Mouse (Mus musculus): ENCODE data around the gene Abcb8. TPM values are rescaled to one million over a fixed set of nuclear protein-coding genes. Genes with fewer than 3 reads are reported as not detected.

The Abcb8 gene
- total and polyA plus RNA-seq, 2 experiments, result 21.5 to 71.0 TPM

DNA sequence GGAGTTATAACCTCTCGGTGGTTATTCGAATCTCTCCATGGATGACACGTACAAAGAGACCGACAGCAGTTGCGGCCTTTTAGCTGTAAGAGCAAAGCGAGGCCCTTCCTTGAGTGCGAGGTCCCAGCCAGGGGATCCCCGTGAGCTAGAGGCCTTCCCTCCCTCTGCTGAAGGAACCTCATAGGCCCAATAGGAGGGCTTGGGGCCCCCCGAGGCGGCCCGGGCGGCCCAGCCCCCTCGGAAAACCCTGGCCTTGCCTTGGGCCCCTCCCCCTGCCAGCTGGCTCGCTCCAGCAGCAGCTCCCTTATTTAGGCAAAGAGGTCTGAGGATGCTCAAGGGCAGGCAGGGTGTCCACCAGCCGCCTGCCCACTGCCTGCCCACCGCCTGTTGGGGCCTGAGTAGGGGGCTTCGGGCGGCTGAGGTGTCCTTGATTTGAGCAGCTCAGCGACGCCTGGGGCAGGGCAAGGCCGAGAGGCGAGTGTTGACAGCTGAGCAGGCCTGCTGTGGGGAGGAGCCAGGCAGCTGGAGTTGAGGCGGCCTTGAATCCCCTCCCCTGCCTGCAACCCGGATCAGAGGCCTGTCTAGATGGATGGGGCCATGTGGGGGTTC lies 41.1 kb upstream of the Abcb8 start:
- no peak overlapping the region for H3K4me3 ChIP-seq (ENCODE audit: insufficient read depth, low read depth, low read length)
- peaks cover 8% of the 10 kb centered on the region for H3K4me1 ChIP-seq (ENCODE audit: control insufficient read depth, insufficient read depth, low read length)
- H3K27me3 ChIP-seq (ENCODE audit: control insufficient read depth, insufficient read depth, low read length), result peaks cover 47% of the 10 kb centered on the region
- H3K36me3 ChIP-seq (ENCODE audit: control insufficient read depth, insufficient read depth, low read length), result no peaks in the 10 kb centered on the region
- TF ChIP-seq CTCF (IDR thresholded peaks at IDR 0.05; ENCODE audit: low read depth, low read length) (no peak), POLR2A (IDR thresholded peaks at IDR 0.05; ENCODE audit: extremely low read depth, insufficient read depth, low read length) (no peak)
- no peaks in the 10 kb centered on the region for H3K79me2 ChIP-seq (ENCODE audit: control insufficient read depth, insufficient read depth, low read length)
- 16% methylated on average over 24 of the region's 24 CpGs for WGBS
- no peak overlapping the region for H3K27ac ChIP-seq (replicated peaks; ENCODE audit: insufficient read depth, low read depth, low read length)
- DNase-seq (ENCODE audit: extremely low read depth, low read depth, low spot score), result no peak
- no peak overlapping the region for H3K9ac ChIP-seq (ENCODE audit: low read depth, low read length)

DNA sequence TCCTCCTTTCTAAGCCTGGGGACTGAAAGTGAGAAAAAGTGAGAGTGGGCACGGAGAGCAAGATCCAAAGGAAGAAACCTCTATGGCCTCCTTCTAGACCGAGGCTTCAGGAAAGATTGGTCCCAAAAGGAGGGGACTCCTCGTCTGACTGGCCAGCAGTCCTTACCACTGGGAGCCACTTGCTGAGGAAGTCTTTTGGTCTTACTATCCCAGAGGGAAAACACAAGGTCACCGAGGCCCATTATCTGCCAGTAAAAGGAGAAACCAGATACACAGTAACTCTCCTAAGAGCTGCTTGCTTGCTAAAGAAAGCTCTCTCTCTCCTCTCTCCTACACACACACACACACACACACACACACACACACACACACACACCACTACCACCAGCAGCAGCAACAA lies 40.1 kb upstream of the Abcb8 start:
- H3K79me2 ChIP-seq (ENCODE audit: control insufficient read depth, insufficient read depth, low read length), result no peaks in the 10 kb centered on the region
- H3K36me3 ChIP-seq (ENCODE audit: control insufficient read depth, insufficient read depth, low read length), result no peaks in the 10 kb centered on the region
- WGBS, result 59% methylated on average over 4 of the region's 4 CpGs
- no peak for TF ChIP-seq CTCF (IDR thresholded peaks at IDR 0.05; ENCODE audit: low read depth, low read length)
- TF ChIP-seq POLR2A (IDR thresholded peaks at IDR 0.05; ENCODE audit: extremely low read depth, insufficient read depth, low read length), result no peak
- H3K9ac ChIP-seq (ENCODE audit: low read depth, low read length), result no peak overlapping the region
- peaks cover 44% of the 10 kb centered on the region for H3K27me3 ChIP-seq (ENCODE audit: control insufficient read depth, insufficient read depth, low read length)
- DNase-seq (ENCODE audit: extremely low read depth, low read depth, low spot score), result no peak
- no peak overlapping the region for H3K27ac ChIP-seq (replicated peaks; ENCODE audit: insufficient read depth, low read depth, low read length)
- no peak overlapping the region for H3K4me3 ChIP-seq (ENCODE audit: insufficient read depth, low read depth, low read length)
- peaks cover 6% of the 10 kb centered on the region for H3K4me1 ChIP-seq (ENCODE audit: control insufficient read depth, insufficient read depth, low read length)

DNA sequence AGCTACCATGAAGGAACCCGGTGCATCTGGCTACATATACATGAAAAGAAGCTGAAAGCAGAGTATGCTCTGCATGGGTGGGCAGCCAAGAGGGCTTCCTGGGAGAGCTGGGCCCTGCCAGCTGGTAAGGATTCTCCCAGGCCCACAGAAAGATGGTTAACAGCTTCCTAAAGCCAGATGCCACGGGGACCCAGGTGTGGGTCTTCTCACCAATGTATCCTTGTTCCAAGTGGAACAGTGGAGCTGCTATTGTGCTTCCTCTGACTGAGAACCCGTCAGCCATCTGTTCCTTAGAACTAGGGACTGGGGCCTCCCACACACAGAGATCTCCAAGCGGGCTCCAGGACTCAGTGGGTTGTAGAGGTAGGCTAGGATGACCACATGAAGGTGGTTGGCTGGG lies 36.7 kb upstream of the Abcb8 start:
- peaks cover 15% of the 10 kb centered on the region for H3K27me3 ChIP-seq (ENCODE audit: control insufficient read depth, insufficient read depth, low read length)
- 59% methylated on average over 4 of the region's 4 CpGs for WGBS
- H3K4me1 ChIP-seq (ENCODE audit: control insufficient read depth, insufficient read depth, low read length), result peaks cover 2% of the 10 kb centered on the region
- H3K4me3 ChIP-seq (ENCODE audit: insufficient read depth, low read depth, low read length), result no peak overlapping the region
- no peak for TF ChIP-seq POLR2A (IDR thresholded peaks at IDR 0.05; ENCODE audit: extremely low read depth, insufficient read depth, low read length)
- H3K79me2 ChIP-seq (ENCODE audit: control insufficient read depth, insufficient read depth, low read length), result no peaks in the 10 kb centered on the region
- H3K9ac ChIP-seq (ENCODE audit: low read depth, low read length), result no peak overlapping the region
- DNase-seq (ENCODE audit: extremely low read depth, low read depth, low spot score), result no peak
- no peak overlapping the region for H3K27ac ChIP-seq (replicated peaks; ENCODE audit: insufficient read depth, low read depth, low read length)
- H3K36me3 ChIP-seq (ENCODE audit: control insufficient read depth, insufficient read depth, low read length), result no peaks in the 10 kb centered on the region

DNA sequence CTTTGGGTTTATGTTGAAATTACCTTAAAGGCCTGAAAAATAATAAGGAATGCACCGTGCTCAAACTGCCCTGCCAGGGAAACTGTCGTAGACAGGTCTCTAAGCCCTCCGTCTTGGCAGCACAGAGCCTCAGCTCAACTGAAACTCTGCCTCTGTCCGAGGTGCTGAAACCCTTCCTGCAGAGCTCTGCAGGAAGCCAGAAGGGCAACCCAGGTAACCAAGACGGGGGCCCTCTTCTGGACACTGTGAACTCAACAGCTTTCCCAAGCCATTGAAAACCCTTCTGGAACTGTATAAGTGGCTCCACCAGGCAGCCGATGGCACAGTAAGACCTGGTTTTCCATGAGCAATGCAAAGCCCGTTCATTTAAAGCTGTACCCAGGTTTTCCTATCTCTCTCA lies 36.0 kb upstream of the Abcb8 start:
- peak; percentile 39 for DNase-seq (ENCODE audit: extremely low read depth, low read depth, low spot score)
- Histone ChIP-seq H3K36me3 (ENCODE audit: control insufficient read depth, insufficient read depth, low read length) (no peaks in the 10 kb centered on the region), H3K4me3 (ENCODE audit: insufficient read depth, low read depth, low read length) (no peak overlapping the region), H3K9ac (ENCODE audit: low read depth, low read length) (no peak overlapping the region), H3K27me3 (ENCODE audit: control insufficient read depth, insufficient read depth, low read length) (peaks cover 10% of the 10 kb centered on the region; the same call in 1 of the 2 replicates), H3K4me1 (ENCODE audit: control insufficient read depth, insufficient read depth, low read length) (no peaks in the 10 kb centered on the region), H3K27ac (replicated peaks; ENCODE audit: insufficient read depth, low read depth, low read length) (no peak overlapping the region), H3K79me2 (ENCODE audit: control insufficient read depth, insufficient read depth, low read length) (no peaks in the 10 kb centered on the region)
- TF ChIP-seq CTCF (IDR thresholded peaks at IDR 0.05; ENCODE audit: low read depth, low read length), result peak; percentile 44; the same call in 1 of the 2 replicates
- no peak for TF ChIP-seq POLR2A (IDR thresholded peaks at IDR 0.05; ENCODE audit: extremely low read depth, insufficient read depth, low read length)
- WGBS, result 10% methylated on average over 7 of the region's 7 CpGs

DNA sequence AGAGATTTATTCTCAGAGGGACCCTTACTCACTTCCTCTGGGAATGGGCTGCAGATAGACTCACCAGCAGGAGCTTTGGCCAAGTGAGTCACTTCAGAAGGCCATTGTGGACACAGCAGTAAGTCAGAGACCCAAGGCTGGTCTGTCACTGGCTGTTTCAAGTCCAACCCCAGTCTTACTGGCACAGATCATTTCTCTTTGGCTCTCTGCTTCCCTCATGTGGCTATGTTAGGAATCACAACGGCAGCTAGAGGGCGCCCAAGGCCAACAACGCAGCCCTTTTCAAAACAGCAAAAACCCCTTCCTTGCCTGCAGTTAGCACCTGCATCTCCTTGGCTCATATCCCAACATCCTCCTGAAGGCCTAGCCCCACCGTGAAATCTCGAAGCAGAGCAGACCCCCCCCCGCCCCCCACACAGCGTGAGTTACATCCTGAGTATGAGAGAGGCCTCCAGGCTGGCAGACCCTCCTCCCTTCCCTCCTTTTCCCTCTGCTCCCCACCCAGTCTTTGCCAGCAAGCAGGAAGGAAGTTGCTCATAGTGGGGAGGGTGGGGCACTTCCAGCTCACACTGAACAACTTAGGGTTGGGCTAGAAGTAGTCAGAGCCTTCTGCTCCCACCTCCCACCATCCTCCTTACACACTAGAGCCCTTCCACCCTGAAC lies 32.5 kb upstream of the Abcb8 start:
- H3K27me3 ChIP-seq (ENCODE audit: control insufficient read depth, insufficient read depth, low read length), result no peaks in the 10 kb centered on the region
- TF ChIP-seq CTCF (IDR thresholded peaks at IDR 0.05; ENCODE audit: low read depth, low read length) (peak; percentile 95), POLR2A (IDR thresholded peaks at IDR 0.05; ENCODE audit: extremely low read depth, insufficient read depth, low read length) (no peak)
- no peaks in the 10 kb centered on the region for H3K4me1 ChIP-seq (ENCODE audit: control insufficient read depth, insufficient read depth, low read length)
- H3K9ac ChIP-seq (ENCODE audit: low read depth, low read length), result no peak overlapping the region
- H3K79me2 ChIP-seq (ENCODE audit: control insufficient read depth, insufficient read depth, low read length), result no peaks in the 10 kb centered on the region
- 8% methylated on average over 7 of the region's 7 CpGs for WGBS
- no peak overlapping the region for H3K27ac ChIP-seq (replicated peaks; ENCODE audit: insufficient read depth, low read depth, low read length)
- H3K36me3 ChIP-seq (ENCODE audit: control insufficient read depth, insufficient read depth, low read length), result no peaks in the 10 kb centered on the region
- no peak overlapping the region for H3K4me3 ChIP-seq (ENCODE audit: insufficient read depth, low read depth, low read length)
- peak; percentile 50 for DNase-seq (ENCODE audit: extremely low read depth, low read depth, low spot score)

DNA sequence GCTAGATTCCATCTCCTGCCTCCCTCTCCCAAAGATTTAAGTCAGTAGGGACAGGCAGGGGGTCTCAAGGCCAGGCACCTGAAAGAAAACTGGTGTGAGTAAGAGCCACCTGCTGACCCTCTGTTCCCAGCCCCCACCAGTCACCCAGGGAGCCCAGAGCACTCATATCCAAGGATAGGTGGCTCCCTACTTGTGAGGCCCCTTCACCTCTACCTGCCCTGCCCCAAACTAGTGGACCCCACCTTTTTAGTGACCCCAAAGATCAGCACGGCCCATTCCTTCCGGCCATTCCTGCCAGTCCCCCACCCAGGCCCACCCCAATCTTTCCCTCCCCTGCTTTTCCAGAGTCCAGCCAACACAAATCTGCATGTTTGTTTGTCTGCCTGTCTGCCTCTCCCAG lies 30.0 kb upstream of the Abcb8 start:
- 60% methylated on average over 2 of the region's 2 CpGs for WGBS
- H3K36me3 ChIP-seq (ENCODE audit: control insufficient read depth, insufficient read depth, low read length), result no peaks in the 10 kb centered on the region
- no peak overlapping the region for H3K4me3 ChIP-seq (ENCODE audit: insufficient read depth, low read depth, low read length)
- no peak overlapping the region for H3K27ac ChIP-seq (replicated peaks; ENCODE audit: insufficient read depth, low read depth, low read length)
- no peak overlapping the region for H3K9ac ChIP-seq (ENCODE audit: low read depth, low read length)
- H3K4me1 ChIP-seq (ENCODE audit: control insufficient read depth, insufficient read depth, low read length), result no peaks in the 10 kb centered on the region
- H3K27me3 ChIP-seq (ENCODE audit: control insufficient read depth, insufficient read depth, low read length), result no peaks in the 10 kb centered on the region
- H3K79me2 ChIP-seq (ENCODE audit: control insufficient read depth, insufficient read depth, low read length), result no peaks in the 10 kb centered on the region
- DNase-seq (ENCODE audit: extremely low read depth, low read depth, low spot score), result no peak
- no peak for TF ChIP-seq POLR2A (IDR thresholded peaks at IDR 0.05; ENCODE audit: extremely low read depth, insufficient read depth, low read length)
- no peak for TF ChIP-seq CTCF (IDR thresholded peaks at IDR 0.05; ENCODE audit: low read depth, low read length)

All from liver, adult 2 months (tissue).